Mouse (Mus musculus) ES-Bruce4 (cell line): ENCODE data around the gene Rabepk. TPM values are rescaled to one million over a fixed set of nuclear protein-coding genes. Genes with fewer than 3 reads are reported as not detected.
"Not testable (repeated sequence)": the region's sequence is repeated elsewhere in the genome, so short reads cannot be mapped to it uniquely, and the experiment has no call there.

ENCODE experiments used
- H3K27ac ChIP-seq: 2 replicates; pipeline ENCODE4 v1.5.1; 2012; ENCODE audit warnings: low read length, inconsistent platforms; ENCODE audit not compliant: insufficient read depth
- H3K27me3 ChIP-seq: 2 replicates; pipeline ENCODE4 v1.6.1; 2012; ENCODE audit warnings: mild to moderate bottlenecking, low read length, inconsistent platforms; ENCODE audit not compliant: control insufficient read depth, poor library complexity, insufficient read depth, severe bottlenecking
- H3K36me3 ChIP-seq: 2 replicates; pipeline ENCODE4 v1.6.1; 2012; ENCODE audit warnings: inconsistent platforms, mild to moderate bottlenecking, low read length, moderate library complexity; ENCODE audit not compliant: control insufficient read depth, poor library complexity, insufficient read depth, severe bottlenecking
- H3K4me1 ChIP-seq: one replicate; pipeline ENCODE4 v1.8.1; 2011; ENCODE audit warnings: low read length; ENCODE audit not compliant: control insufficient read depth, insufficient read depth
- H3K4me3 ChIP-seq: 2 replicates; pipeline ENCODE4 v1.5.1; 2011; ENCODE audit warnings: low read depth, mild to moderate bottlenecking, low read length
- H3K9ac ChIP-seq: 2 replicates; pipeline ENCODE4 v1.6.1; 2012; ENCODE audit warnings: low read depth, mild to moderate bottlenecking, inconsistent platforms; ENCODE audit not compliant: poor library complexity, severe bottlenecking
- H3K9me3 ChIP-seq: replicated peaks from 2 replicates; pipeline ENCODE4 v1.6.1; 2012; ENCODE audit warnings: mild to moderate bottlenecking, low read length, inconsistent platforms; ENCODE audit not compliant: control insufficient read depth, poor library complexity, insufficient read depth, severe bottlenecking
- CTCF ChIP-seq: IDR thresholded peaks from one replicate; pipeline ENCODE4 v1.8.1; 2011; ENCODE audit warnings: low read depth, low read length
- EP300 ChIP-seq: IDR thresholded peaks from 2 replicates; pipeline ENCODE4 v1.6.1; 2011; ENCODE audit warnings: low read depth, low read length; ENCODE audit not compliant: insufficient read depth
- POLR2A ChIP-seq: IDR thresholded peaks from one replicate; pipeline ENCODE4 v1.8.1; 2011; ENCODE audit warnings: low read length; ENCODE audit not compliant: insufficient read depth
- polyA plus RNA-seq: library from polyadenylated mRNA; stranded (reverse); fragments of >200 nt; gene quantifications from 2 replicates; pipeline ENCODE4 v1.2.4, GENCODE M21; 2011; ENCODE audit warnings: low read depth; ENCODE audit not compliant: missing spikeins, insufficient read depth, insufficient read length

Rabepk gene
- polyA plus RNA-seq, result 32.9 TPM in 2 replicates

- Histone ChIP-seq H3K27me3 (no peaks in the 10 kb centered on the region), H3K27ac (peak within 1 kb of the TSS; percentile 32), H3K9ac (peak within 1 kb of the TSS; percentile 68), H3K9me3 (no peaks in the 10 kb centered on the region), H3K4me1 (no peaks in the 10 kb centered on the region), H3K4me3 (peak within 1 kb of the TSS; percentile 99), H3K36me3 (peaks cover 4% of the 10 kb centered on the region)
- TF ChIP-seq POLR2A (peak; percentile 68), CTCF (no peak), EP300 (no peak)
These were observed at the start of gene Rabepk for GRCm38 (mm10) chr2:34799357-34800256. Gene Rabepk, minus strand, starts transcription at chr2:34799912.

DNA sequence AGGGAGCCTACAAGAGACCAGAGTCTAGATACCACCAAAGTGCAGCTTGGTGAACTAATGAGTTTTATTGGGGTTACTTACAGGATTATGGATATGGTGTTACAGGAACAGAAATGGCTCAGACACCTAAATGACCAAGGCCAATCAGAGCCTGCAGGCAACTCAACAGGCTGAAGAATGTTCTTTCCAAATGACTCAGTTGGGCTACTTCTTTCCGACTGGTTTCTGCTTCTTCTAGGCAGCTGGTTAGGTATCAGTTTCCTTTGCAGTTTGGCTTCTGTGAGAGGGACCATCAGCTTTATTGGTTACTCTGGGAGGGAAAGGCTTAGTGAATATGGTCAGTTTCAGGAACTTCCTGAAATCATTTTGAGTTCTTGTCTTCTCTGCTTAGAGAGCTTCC lies 48.0 kb upstream of the Rabepk start:
- H3K4me1 ChIP-seq, result no peaks in the 10 kb centered on the region
- no peak for TF ChIP-seq CTCF
- no peak for TF ChIP-seq EP300
- no peak for TF ChIP-seq POLR2A
- peaks cover 11% of the 10 kb centered on the region for H3K36me3 ChIP-seq

GRCm38 (mm10) chr2:34843211-34843939 lies 43.7 kb upstream of the Rabepk start:
- Histone ChIP-seq H3K27ac (no peak overlapping the region), H3K4me1 (no peaks in the 10 kb centered on the region), H3K4me3 (no peak overlapping the region), H3K9ac (no peak overlapping the region), H3K9me3 (no peaks in the 10 kb centered on the region), H3K36me3 (no peaks in the 10 kb centered on the region), H3K27me3 (no peaks in the 10 kb centered on the region)
- TF ChIP-seq EP300, result no peak
- no peak for TF ChIP-seq CTCF
- no peak for TF ChIP-seq POLR2A

More for the DNA sequence above, 48.0 kb upstream of the Rabepk start:
- Histone ChIP-seq H3K9ac (no peak overlapping the region), H3K27ac (no peak overlapping the region), H3K9me3 (no peaks in the 10 kb centered on the region), H3K27me3 (no peaks in the 10 kb centered on the region), H3K4me3 (no peak overlapping the region)

DNA sequence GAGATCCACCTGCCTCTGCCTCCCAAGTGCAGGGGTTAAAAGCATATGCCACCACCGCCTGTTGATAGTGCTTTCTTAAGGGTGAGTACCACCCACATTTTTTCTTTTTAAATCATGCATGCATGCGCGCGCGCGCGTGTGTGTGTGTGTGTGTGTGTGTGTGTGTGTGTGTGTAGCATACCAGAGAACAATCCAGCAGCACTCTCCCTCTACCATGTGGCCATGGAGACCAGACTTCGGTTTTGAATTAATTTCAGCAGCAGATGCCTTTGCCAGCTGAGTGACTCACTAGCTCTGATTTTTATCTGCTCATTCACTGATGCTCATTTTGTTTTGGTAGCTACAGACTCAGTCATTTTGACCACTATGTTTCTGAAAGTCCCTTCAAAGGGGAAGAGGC lies 42.0 kb upstream of the Rabepk start:
- TF ChIP-seq CTCF, result no peak
- no peak for TF ChIP-seq EP300
- no peak for TF ChIP-seq POLR2A
- H3K27ac ChIP-seq, result no peak overlapping the region

GRCm38 (mm10) chr2:34840143-34840542 lies 40.4 kb upstream of the Rabepk start:
- H3K9ac ChIP-seq, H3K27me3 ChIP-seq, H3K36me3 ChIP-seq, H3K4me1 ChIP-seq, H3K4me3 ChIP-seq, H3K9me3 ChIP-seq, H3K27ac ChIP-seq: not testable (repeated sequence)
- peak; percentile 31 for TF ChIP-seq CTCF

More for the DNA sequence above, 42.0 kb upstream of the Rabepk start:
- Histone ChIP-seq H3K9me3 (no peaks in the 10 kb centered on the region), H3K4me3 (no peak overlapping the region), H3K36me3 (no peaks in the 10 kb centered on the region), H3K27me3 (no peaks in the 10 kb centered on the region), H3K4me1 (no peaks in the 10 kb centered on the region), H3K9ac (no peak overlapping the region)
